Mouse (Mus musculus): ENCODE data around the gene Lama1. TPM values are rescaled to one million over a fixed set of nuclear protein-coding genes. Genes with fewer than 3 reads are reported as not detected.
"Not testable (repeated sequence)": the region's sequence is repeated elsewhere in the genome, so short reads cannot be mapped to it uniquely, and the experiment has no call there.

The Lama1 gene
- polyA plus RNA-seq, 1 experiment from 2014 or later: 0.76 TPM

DNA sequence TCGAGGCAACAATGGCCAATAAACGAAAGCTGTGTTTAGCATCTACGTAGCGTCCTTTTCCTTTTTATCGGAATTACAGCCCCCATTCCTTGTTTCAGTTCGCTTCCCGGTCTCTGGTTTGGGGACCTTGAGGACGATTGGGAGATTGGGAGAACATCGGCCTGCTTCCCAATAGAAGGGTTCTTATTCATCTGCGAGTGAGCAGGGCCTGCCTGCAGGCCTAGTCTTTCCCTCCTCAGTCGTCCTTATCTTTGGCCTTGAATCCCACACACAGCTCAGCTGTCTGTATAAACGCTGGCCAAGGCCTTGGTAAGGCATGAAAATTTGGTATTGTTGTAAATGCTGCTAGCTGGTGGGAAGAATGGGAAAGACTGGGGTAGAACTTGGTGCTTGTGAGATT, 36.5 kb downstream of the Lama1 start:
- no peak for DNase-seq (ENCODE audit: low spot score)
- no peak overlapping the region for H3K27ac ChIP-seq (replicated peaks)
- 82% methylated on average over 12 of the region's 12 CpGs for WGBS
- ATAC-seq (ENCODE audit: low FRiP score, low TSS enrichment): no peak
- no peaks in the 10 kb centered on the region for H3K9me3 ChIP-seq (ENCODE audit: control insufficient read depth, low read length)
- no peak overlapping the region for H3K4me2 ChIP-seq (replicated peaks; ENCODE audit: low read depth)
- TF ChIP-seq EP300 (optimal IDR thresholded peaks at IDR 0.05) (no peak), CTCF (IDR thresholded peaks at IDR 0.05; ENCODE audit: low read depth) (no peak)
- H3K36me3 ChIP-seq (ENCODE audit: control insufficient read depth, insufficient read depth, low read length): no peaks in the 10 kb centered on the region
- H3K9ac ChIP-seq (ENCODE audit: low read length): no peak overlapping the region
- H3K4me3 ChIP-seq (ENCODE audit: low read depth, low read length): no peak overlapping the region
- no peaks in the 10 kb centered on the region for H3K27me3 ChIP-seq (ENCODE audit: control insufficient read depth, insufficient read depth, low read length)
- no peaks in the 10 kb centered on the region for H3K4me1 ChIP-seq (replicated peaks; ENCODE audit: control insufficient read depth, insufficient read depth)

- no peaks in the 10 kb centered on the region for H3K27me3 ChIP-seq (ENCODE audit: control insufficient read depth, insufficient read depth, low read length)
- no peak overlapping the region for H3K27ac ChIP-seq (replicated peaks)
- WGBS: 55% methylated on average over 6 of the region's 6 CpGs
- no peak overlapping the region for H3K4me2 ChIP-seq (replicated peaks; ENCODE audit: low read depth)
- no peak overlapping the region for H3K9ac ChIP-seq (ENCODE audit: low read length)
- TF ChIP-seq EP300 (optimal IDR thresholded peaks at IDR 0.05): no peak
- no peak for TF ChIP-seq CTCF (IDR thresholded peaks at IDR 0.05; ENCODE audit: low read depth)
- H3K36me3 ChIP-seq (ENCODE audit: control insufficient read depth, insufficient read depth, low read length): no peaks in the 10 kb centered on the region
- no peak for ATAC-seq (ENCODE audit: low FRiP score, low TSS enrichment)
- no peak overlapping the region for H3K4me3 ChIP-seq (ENCODE audit: low read depth, low read length)
- H3K9me3 ChIP-seq (ENCODE audit: control insufficient read depth, low read length): no peaks in the 10 kb centered on the region
- DNase-seq (ENCODE audit: low spot score): no peak
- H3K4me1 ChIP-seq (replicated peaks; ENCODE audit: control insufficient read depth, insufficient read depth): no peaks in the 10 kb centered on the region
Measured at GRCm38 (mm10) chr17:67735722-67736121, 38.7 kb downstream of the Lama1 start.

GRCm38 (mm10) chr17:67741229-67741628, 44.2 kb downstream of the Lama1 start:
- H3K9ac ChIP-seq (ENCODE audit: low read length); DNase-seq (ENCODE audit: low spot score); H3K4me3 ChIP-seq (ENCODE audit: low read depth, low read length); H3K27ac ChIP-seq (replicated peaks); H3K36me3 ChIP-seq (ENCODE audit: control insufficient read depth, insufficient read depth, low read length); H3K9me3 ChIP-seq (ENCODE audit: control insufficient read depth, low read length); ATAC-seq (ENCODE audit: low FRiP score, low TSS enrichment); H3K4me1 ChIP-seq (replicated peaks; ENCODE audit: control insufficient read depth, insufficient read depth); H3K27me3 ChIP-seq (ENCODE audit: control insufficient read depth, insufficient read depth, low read length); H3K4me2 ChIP-seq (replicated peaks; ENCODE audit: low read depth): not testable (repeated sequence)

GRCm38 (mm10) chr17:67764167-67764871, 67.3 kb downstream of the Lama1 start:
- Histone ChIP-seq H3K4me2 (replicated peaks; ENCODE audit: low read depth) (no peak overlapping the region), H3K4me3 (ENCODE audit: low read depth, low read length) (no peak overlapping the region), H3K36me3 (ENCODE audit: control insufficient read depth, insufficient read depth, low read length) (no peaks in the 10 kb centered on the region), H3K9ac (ENCODE audit: low read length) (no peak overlapping the region), H3K27ac (replicated peaks) (no peak overlapping the region), H3K4me1 (replicated peaks; ENCODE audit: control insufficient read depth, insufficient read depth) (no peaks in the 10 kb centered on the region), H3K27me3 (ENCODE audit: control insufficient read depth, insufficient read depth, low read length) (no peaks in the 10 kb centered on the region), H3K9me3 (ENCODE audit: control insufficient read depth, low read length) (no peaks in the 10 kb centered on the region)
- TF ChIP-seq EP300 (optimal IDR thresholded peaks at IDR 0.05) (no peak), CTCF (IDR thresholded peaks at IDR 0.05; ENCODE audit: low read depth) (no peak)
- 87% methylated on average over 9 of the region's 9 CpGs for WGBS
- no peak for DNase-seq (ENCODE audit: low spot score)
- no peak for ATAC-seq (ENCODE audit: low FRiP score, low TSS enrichment)

DNA sequence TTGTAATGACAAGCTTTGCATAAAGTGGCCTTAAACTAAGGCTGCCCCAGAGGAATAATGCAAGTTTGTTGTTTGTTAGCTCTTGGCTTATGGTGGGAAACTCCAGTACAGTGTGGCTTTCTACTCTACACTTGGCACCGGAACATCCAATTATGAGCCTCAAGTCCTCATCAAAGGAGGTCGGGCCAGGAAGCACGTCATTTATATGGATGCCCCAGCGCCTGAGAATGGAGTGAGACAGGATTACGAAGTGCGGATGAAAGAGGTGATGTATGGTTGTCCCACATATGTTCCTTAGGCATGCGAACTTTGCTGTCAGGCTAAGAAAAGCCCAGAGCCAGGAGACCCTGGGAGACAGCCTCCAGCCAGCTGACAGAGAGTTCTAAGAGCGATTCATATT, 76.5 kb downstream of the Lama1 start:
- Histone ChIP-seq H3K4me3 (ENCODE audit: low read depth, low read length) (no peak overlapping the region), H3K27me3 (ENCODE audit: control insufficient read depth, insufficient read depth, low read length) (no peaks in the 10 kb centered on the region), H3K9me3 (ENCODE audit: control insufficient read depth, low read length) (no peaks in the 10 kb centered on the region), H3K27ac (replicated peaks) (no peak overlapping the region), H3K4me1 (replicated peaks; ENCODE audit: control insufficient read depth, insufficient read depth) (no peaks in the 10 kb centered on the region), H3K4me2 (replicated peaks; ENCODE audit: low read depth) (no peak overlapping the region), H3K9ac (ENCODE audit: low read length) (no peak overlapping the region), H3K36me3 (ENCODE audit: control insufficient read depth, insufficient read depth, low read length) (no peaks in the 10 kb centered on the region)
- no peak for DNase-seq (ENCODE audit: low spot score)
- 72% methylated on average over 8 of the region's 8 CpGs for WGBS
- TF ChIP-seq CTCF (IDR thresholded peaks at IDR 0.05; ENCODE audit: low read depth) (no peak), EP300 (optimal IDR thresholded peaks at IDR 0.05) (no peak)
- ATAC-seq (ENCODE audit: low FRiP score, low TSS enrichment): no peak

- no peak overlapping the region for H3K9ac ChIP-seq (ENCODE audit: low read length)
- no peaks in the 10 kb centered on the region for H3K9me3 ChIP-seq (ENCODE audit: control insufficient read depth, low read length)
- TF ChIP-seq CTCF (IDR thresholded peaks at IDR 0.05; ENCODE audit: low read depth): peak; percentile 71
- no peak for TF ChIP-seq EP300 (optimal IDR thresholded peaks at IDR 0.05)
- H3K36me3 ChIP-seq (ENCODE audit: control insufficient read depth, insufficient read depth, low read length): no peaks in the 10 kb centered on the region
- no peaks in the 10 kb centered on the region for H3K4me1 ChIP-seq (replicated peaks; ENCODE audit: control insufficient read depth, insufficient read depth)
- no peak overlapping the region for H3K4me2 ChIP-seq (replicated peaks; ENCODE audit: low read depth)
- H3K4me3 ChIP-seq (ENCODE audit: low read depth, low read length): no peak overlapping the region
- H3K27ac ChIP-seq (replicated peaks): no peak overlapping the region
- 57% methylated on average over 9 of the region's 9 CpGs for WGBS
- H3K27me3 ChIP-seq (ENCODE audit: control insufficient read depth, insufficient read depth, low read length): no peaks in the 10 kb centered on the region
- ATAC-seq (ENCODE audit: low FRiP score, low TSS enrichment): no peak
- peak; percentile 29 for DNase-seq (ENCODE audit: low spot score)
Measured at GRCm38 (mm10) chr17:67776764-67777163, 79.7 kb downstream of the Lama1 start.
